Mouse (Mus musculus) left cerebral cortex, postnatal 14 days (tissue): ENCODE results near the gene Nek10. TPM values are rescaled to one million over a fixed set of nuclear protein-coding genes. Genes with fewer than 3 reads are reported as not detected.
A peak's percentile ranks its signal among the peaks of the same experiment; 100 is the strongest.

Source experiments
- DNase-seq, 2 experiments: peaks; one replicate each; pipeline ENCODE4 v3.0.0; 2021 to 2022; ENCODE audit warnings: low spot score in 2 of 2, mixed read lengths in 1 of 2
- intact Hi-C: fragments of 180-260 bp; cut with DNase I; formaldehyde crosslinking; loops from one replicate; pipeline ENCODE4 v1.15.1; 2025
- total RNA-seq, 2 experiments: library from RNA; stranded (reverse); gene quantifications; 2 replicates each; pipeline ENCODE4 v1.2.3; 2021

The Nek10 gene
- total RNA-seq, 2 experiments from 2014 or later, result 2.8 to 3.0 TPM

DNA sequence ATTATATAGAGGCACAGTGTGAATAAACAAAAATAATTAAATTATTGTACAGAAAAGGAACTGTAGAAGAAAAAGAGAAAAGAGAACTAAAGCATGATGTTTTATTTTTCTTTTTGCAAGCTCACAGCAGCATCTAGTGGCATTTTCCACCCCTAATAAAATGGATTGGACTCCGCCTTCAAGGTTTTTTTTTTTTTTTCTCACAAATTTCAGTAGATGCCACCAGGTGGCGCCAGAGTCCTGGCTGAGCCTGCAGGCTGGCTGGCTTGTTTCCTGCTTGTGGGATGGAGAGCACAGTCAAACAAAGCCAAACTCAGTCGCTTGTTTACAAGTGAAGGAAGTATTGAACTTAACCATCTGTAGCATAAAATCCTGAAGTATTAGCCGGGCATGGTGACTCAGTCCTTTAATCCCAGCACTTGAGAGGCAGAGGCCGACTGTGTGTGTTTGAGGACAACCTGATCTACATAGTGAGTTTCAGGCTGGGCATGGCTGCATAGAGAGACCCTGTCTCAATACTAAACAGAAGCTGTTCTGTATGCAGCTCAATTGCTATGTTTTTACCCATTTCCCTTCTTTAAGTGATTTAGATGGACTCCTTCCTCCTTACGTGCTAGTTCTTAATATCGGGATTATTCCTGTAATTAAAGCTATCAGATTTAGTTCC lies 60.6 kb downstream of the Nek10 start:
- intact Hi-C loops, result loop anchor here (2.0 to 10.0 kb wide), 5 partner anchors 41 to 1333 kb away; no protein-coding TSS in a partner anchor

GRCm38 (mm10) chr14:14869239-14869638 lies 66.0 kb downstream of the Nek10 start:
- intact Hi-C loops, result loop anchor here (10.0 kb wide), 1 partner anchor 154 kb away; no protein-coding TSS in a partner anchor
- no peak for DNase-seq

More for the DNA sequence above, 60.6 kb downstream of the Nek10 start:
- DNase-seq, result peak; percentile 88 to 89

DNA sequence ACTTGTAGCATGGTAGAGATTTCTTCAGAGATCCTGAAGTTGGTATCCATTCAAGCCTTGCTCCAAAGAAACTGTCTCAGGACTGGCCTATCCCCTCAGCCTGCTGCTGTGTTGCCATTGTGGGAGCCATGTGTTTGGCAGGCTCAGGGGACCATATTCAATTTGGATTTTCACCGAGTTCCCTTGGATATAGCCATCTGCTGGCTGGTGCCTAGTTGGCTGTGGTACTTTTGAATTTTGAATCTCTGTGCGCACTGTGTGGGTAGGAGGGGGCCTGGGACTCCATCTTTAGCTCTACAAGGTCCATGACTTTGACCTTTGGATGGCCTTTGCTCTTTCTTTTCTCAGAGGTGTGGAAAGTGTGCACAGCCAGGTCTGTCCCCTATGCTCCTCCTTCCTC lies 66.8 kb downstream of the Nek10 start:
- intact Hi-C loops, result no loop called here
- DNase-seq, result no peak

DNA sequence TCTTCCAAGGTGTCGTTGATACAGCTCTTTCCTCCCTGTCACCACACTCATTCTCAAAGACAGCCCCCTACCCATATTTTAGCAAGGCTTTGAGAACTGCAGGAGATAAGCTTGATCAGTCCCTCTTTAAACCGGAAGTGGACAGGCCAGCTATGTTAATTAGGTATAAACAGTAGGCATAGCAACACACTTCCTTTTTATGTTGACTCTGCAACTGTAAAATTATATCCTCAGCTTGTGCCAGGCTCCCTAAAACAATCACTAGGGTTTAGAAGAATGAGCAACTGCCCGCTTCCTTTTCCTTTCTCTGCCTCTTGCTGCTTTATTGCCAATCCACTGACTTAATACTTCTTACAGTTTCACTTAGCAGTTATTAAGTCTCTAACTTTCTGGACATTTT lies 67.2 kb downstream of the Nek10 start:
- intact Hi-C loops, result no loop called here
- no peak for DNase-seq

DNA sequence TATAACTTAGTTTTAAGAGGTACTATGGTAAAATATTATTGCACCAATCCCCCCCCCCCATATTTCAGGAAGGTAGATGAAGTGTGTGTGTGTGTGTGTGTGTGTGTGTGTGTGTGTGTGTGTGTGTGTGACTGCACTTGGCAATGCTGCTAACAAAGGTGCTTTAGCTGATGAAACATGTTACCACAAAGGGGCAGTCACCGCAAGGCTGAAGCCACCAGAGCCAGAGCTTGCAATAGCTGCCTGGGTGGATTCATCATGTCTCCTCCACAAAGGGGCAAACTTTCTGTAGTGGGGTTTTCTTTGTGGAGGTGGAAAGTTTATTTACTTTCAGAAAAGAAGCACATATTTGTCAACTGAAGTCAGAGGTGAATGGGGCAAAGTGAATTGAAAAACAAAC lies 67.9 kb downstream of the Nek10 start:
- intact Hi-C loops, result no loop called here
- no peak for DNase-seq

DNA sequence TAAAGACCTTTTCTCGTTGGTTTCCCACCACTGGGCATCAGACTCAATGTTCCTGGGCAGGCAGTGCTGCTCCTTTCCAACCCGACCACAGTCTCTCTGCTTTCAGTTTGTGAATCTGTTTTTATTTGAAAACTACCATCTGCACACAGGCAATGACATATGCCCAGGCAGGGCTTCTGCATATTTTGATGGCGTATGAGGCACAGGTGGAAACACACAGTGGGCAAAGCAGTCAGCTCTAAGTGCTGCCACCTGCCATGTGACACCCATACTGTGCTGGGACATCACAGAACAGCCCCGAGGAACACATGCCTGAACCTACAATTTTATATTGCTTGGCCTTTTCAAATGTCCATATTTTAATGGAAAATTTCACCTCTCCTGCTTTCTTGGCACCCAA lies 68.5 kb downstream of the Nek10 start:
- DNase-seq, result no peak
- intact Hi-C loops, result no loop called here

DNA sequence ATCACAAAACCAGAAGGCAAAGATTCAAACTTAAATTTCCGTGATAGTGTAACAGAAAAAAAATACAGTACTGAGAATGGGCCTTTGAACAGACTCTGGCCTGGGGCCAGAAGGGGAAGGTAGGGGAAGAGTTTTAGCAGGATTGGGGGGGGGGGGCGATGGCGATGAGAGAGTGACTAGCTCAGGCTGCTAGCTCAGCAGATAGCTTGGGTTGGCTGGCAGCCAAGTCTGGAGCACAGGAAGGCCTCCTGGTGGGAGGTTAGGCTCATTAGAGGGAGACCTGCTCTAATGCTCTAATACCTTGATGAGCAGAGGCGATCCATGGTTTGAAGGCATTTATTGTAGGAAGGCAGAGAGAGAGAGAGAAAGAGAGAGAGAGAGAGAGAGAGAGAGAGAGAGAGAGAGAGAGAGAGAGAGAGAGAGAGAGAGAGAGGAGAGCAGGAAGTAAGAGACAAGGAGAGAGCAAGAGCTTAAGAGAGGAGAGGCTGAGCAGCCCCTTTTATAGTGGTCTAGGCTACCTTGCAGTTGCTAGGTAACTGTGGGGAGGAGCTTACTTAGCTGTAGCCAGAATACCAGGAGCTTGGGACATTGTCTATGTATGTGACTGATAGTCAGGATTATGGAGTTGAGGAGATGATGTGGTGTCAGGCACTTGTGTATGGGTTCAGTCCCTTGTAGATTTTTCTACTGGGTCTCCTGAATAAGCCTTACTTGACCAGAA lies 90.9 kb downstream of the Nek10 start:
- intact Hi-C loops, result no loop called here
- DNase-seq, result peak in 1 of 2 experiments; percentile 34

DNA sequence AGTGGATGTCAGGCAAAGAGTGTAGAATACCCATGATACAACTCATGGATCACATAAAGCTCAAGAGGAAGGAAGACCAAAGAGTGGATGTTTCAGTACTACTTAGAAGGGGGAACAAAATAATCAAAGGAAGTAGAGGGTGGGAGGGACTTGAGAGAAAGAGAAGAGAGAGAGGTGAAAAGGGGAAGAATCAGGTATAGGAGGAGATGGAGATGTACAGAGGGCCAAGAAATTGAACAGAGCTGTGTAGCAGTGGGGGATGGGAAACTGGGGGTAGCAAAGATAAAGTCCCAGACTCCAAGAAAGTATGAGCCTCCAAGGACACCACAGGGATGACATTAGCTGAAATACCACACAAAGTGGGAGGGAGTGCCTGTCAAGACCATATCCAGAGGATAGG lies 91.6 kb downstream of the Nek10 start:
- intact Hi-C loops, result no loop called here
- DNase-seq, result no peak

GRCm38 (mm10) chr14:14895363-14895762 lies 92.1 kb downstream of the Nek10 start:
- intact Hi-C loops, result no loop called here
- no peak for DNase-seq

DNA sequence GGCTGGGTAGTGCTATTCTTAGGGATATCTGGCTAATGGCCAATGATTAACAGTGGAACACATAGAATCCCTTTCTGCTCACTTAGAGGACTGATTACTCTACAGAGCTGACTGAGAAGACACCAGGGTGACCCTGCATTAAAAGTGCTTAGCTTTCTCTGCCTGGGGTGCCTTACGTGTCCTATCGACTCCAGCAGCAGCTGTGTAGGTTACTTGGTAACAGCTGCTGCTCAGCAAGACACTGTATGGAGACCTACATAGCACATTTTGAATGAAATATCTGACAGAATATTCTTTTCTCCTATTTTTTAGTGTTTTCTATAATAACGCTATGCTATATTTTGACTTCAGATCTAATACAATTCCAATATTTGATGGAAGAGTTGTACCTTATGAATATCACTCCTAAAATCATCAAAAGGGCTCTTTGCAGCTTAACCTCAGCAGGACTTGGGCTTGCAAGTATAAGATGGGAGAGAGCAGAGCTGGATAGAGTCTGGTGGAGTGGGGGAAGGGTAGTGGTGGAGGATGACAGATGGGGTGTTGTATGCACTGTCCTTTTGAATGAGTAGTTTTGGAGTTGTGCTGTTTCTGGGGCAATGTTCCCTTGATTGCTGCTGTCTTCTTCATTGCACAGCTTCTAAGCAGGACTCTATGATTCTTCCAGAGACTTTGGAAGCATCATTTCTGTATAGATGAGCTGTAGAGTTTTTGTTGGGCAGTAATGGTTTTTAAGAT lies 93.4 kb downstream of the Nek10 start:
- no peak for DNase-seq
- intact Hi-C loops, result no loop called here

DNA sequence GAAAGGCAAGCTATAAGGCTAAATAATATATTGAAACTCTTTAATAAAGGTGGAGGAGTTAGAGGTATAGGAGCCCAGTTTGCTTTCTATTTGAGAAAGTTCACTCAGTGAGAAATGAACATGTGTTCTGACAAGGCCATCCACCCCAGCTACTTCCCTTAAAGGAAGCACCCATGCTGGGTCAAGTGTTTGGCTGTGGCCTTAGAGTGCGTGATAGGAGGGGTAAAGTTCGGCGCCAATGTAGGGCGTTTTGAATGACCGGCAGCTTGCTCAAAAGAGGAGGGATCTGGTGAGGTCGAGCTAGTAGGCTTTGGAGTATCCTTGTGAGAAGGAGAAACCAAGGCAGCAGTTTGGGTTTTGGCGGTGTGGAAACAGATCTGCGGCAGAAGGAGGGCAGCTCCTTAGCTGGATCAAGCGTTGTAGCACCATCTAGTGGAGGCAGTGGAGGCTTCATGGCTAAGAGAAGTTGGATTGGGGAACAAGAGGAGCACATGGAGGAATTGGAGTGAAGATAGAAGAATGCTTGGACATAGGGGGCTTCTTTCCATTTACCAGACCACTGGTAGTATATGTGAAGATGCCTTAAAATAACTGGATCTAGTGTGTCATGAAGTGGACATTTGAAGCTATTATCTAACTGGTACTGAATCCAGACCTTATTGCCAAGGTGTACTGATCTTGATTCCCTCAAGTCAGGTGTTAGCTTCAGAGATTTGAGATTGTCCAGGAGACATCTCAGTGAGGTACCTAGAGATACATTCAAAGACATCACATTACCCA lies 101.7 kb downstream of the Nek10 start:
- DNase-seq, result peak; percentile 77 to 84
- intact Hi-C loops, result loop anchor here (2.0 kb wide), 1 partner anchor 40 kb away; no protein-coding TSS in a partner anchor

DNA sequence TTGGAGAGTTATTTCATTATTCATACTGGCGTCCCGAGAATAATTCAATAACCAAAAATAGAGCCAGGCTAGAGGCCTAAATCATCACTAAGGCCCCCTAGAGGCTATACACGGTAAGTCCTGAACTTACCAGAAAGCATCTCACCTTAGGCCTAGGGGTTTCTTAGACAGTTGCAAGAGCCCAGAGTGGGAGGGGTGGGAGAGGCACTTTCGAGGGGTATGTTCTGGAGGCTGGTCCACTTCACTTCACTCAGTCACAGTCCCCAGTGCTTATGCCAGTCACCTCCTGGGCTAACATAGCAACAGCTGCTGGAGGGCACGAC lies 102.3 kb downstream of the Nek10 start:
- intact Hi-C loops, result loop anchor here (2.0 kb wide), 1 partner anchor 41 kb away; no protein-coding TSS in a partner anchor
- DNase-seq, result no peak

- no peak for DNase-seq
- intact Hi-C loops, result no loop called here
Observed at GRCm38 (mm10) chr14:14925615-14926014, 122.4 kb downstream of the Nek10 start.

DNA sequence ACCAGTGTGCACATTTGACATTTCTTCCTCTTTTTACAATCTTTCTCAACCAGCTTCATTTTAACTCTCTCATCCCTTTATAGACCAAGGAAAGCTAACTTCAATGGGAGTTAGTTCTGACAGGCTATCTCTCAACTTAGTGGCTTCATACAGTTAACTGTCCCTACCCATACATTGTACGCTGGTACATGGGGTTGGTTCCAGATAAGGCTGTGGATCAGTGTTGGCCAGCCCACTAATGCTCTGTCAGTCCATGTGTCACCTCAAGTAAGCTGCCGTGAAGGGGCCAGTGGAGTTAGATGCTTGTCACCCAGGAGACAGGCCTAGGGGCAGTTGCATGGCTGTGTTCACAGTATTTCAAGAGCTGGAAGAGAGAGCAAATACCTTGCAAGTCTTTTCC lies 124.3 kb downstream of the Nek10 start:
- no peak for DNase-seq
- intact Hi-C loops, result no loop called here

GRCm38 (mm10) chr14:14934977-14935376 lies 131.8 kb downstream of the Nek10 start:
- DNase-seq, result no peak
- intact Hi-C loops, result no loop called here

DNA sequence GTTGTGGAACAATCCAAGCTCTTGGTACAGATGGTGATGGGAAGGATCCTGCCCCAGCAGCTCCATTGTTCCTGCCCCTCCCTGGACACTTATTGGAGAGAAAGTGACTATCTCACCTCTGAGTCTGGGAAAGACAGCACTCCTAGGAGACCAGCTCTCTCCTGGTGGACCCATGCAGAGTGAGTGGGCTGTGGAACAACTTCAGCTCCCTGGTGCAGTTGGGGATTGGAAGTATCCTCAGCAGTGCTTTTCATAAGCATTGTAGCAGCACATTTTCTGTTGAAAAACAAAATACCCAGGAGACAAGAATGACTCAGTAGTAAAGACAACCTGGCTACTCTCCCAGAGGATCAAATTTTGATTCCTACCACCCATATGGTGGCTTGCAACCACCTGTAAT lies 142.7 kb downstream of the Nek10 start:
- no peak for DNase-seq
- intact Hi-C loops, result no loop called here

GRCm38 (mm10) chr14:14949023-14949422 lies 145.8 kb downstream of the Nek10 start:
- no peak for DNase-seq
- intact Hi-C loops, result no loop called here

DNA sequence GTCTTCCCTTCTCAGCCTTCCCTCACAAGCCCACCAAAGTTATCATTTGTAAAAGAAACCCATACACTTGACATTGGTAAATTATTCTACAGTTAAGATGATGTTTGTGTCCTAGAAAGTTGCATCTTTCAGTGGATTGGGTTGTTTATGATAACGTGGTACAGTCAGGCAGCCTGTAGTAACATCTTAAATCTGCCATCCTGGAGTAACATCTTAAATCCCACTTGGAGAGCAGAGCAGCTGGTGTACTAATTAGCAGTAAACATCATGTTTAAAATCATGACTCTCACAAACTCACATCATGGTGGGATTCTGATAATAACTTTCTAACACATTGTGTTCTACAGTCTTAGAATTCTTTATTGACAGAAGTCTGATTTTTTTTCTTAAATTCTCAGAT lies 148.6 kb downstream of the Nek10 start:
- no peak for DNase-seq

GRCm38 (mm10) chr14:14959780-14960440 lies 156.7 kb downstream of the Nek10 start:
- DNase-seq, result peak; percentile 19 to 57
- intact Hi-C loops, result no loop called here

More for the DNA sequence above, 148.6 kb downstream of the Nek10 start:
- intact Hi-C loops, result no loop called here
